Mouse (Mus musculus): ENCODE data around the gene Zfp536.

- no peak for TF ChIP-seq CTCF (IDR thresholded peaks at IDR 0.05; ENCODE audit: low read depth)
- TF ChIP-seq EP300 (IDR thresholded peaks at IDR 0.05; ENCODE audit: low read depth): no peak
Measured at GRCm38 (mm10) chr7:37559341-37559740, 214.1 kb downstream of the Zfp536 start.

Measured in heart, postnatal 0 days (tissue).